Mouse (Mus musculus): Measurements from ENCODE around the gene Rps23.
"Not testable (repeated sequence)": the region's sequence is repeated elsewhere in the genome, so short reads cannot be mapped to it uniquely, and the experiment has no call there.

Gene Rps23

GRCm38 (mm10) chr13:90922751-90923612, at the start of gene Rps23:
Rps23 (plus strand) TSS chr13:90922958.
- peak; percentile 61 for DNase-seq (ENCODE audit: low read depth, low spot score)

GRCm38 (mm10) chr13:90881727-90882429, 40.9 kb upstream of the Rps23 start:
- DNase-seq (ENCODE audit: low read depth, low spot score): no peak

- DNase-seq (ENCODE audit: low read depth, low spot score): no peak
These were observed 36.8 kb upstream of the Rps23 start for GRCm38 (mm10) chr13:90885856-90886532.

GRCm38 (mm10) chr13:90886568-90886983, 36.2 kb upstream of the Rps23 start:
- DNase-seq (ENCODE audit: low read depth, low spot score): peak; percentile 43

GRCm38 (mm10) chr13:90890111-90890510, 32.6 kb upstream of the Rps23 start:
- DNase-seq (ENCODE audit: low read depth, low spot score): no peak

- no peak for DNase-seq (ENCODE audit: low read depth, low spot score)
These were observed 27.9 kb upstream of the Rps23 start for GRCm38 (mm10) chr13:90894819-90895218.

- no peak for DNase-seq (ENCODE audit: low read depth, low spot score)
These were observed 26.7 kb upstream of the Rps23 start for GRCm38 (mm10) chr13:90896098-90896497.

- no peak for DNase-seq (ENCODE audit: low read depth, low spot score)
These were observed 25.9 kb upstream of the Rps23 start for GRCm38 (mm10) chr13:90896821-90897220.

- no peak for DNase-seq (ENCODE audit: low read depth, low spot score)
These were observed 17.6 kb upstream of the Rps23 start, which contains the start of gene Atp6ap1l for GRCm38 (mm10) chr13:90905176-90905575. Atp6ap1l (minus strand) TSS chr13:90905355.

- DNase-seq (ENCODE audit: low read depth, low spot score): no peak
These were observed 15.4 kb upstream of the Rps23 start for GRCm38 (mm10) chr13:90907376-90907775.

GRCm38 (mm10) chr13:90912760-90913674, 9.7 kb upstream of the Rps23 start:
- no peak for DNase-seq (ENCODE audit: low read depth, low spot score)

- no peak for DNase-seq (ENCODE audit: low read depth, low spot score)
These were observed 9.0 kb upstream of the Rps23 start for GRCm38 (mm10) chr13:90913675-90914192.

- DNase-seq (ENCODE audit: low read depth, low spot score): no peak
These were observed 8.0 kb upstream of the Rps23 start for GRCm38 (mm10) chr13:90914721-90915120.

- DNase-seq (ENCODE audit: low read depth, low spot score): not testable (repeated sequence)
These were observed 859 bp downstream of the Rps23 start for GRCm38 (mm10) chr13:90923617-90924016.

GRCm38 (mm10) chr13:90924072-90924471, 1.3 kb downstream of the Rps23 start:
- DNase-seq (ENCODE audit: low read depth, low spot score): no peak

- DNase-seq (ENCODE audit: low read depth, low spot score): no peak
These were observed 2.4 kb downstream of the Rps23 start for GRCm38 (mm10) chr13:90925191-90925590.

GRCm38 (mm10) chr13:90926125-90926765, 3.5 kb downstream of the Rps23 start:
- no peak for DNase-seq (ENCODE audit: low read depth, low spot score)

GRCm38 (mm10) chr13:90926938-90927633, 4.3 kb downstream of the Rps23 start:
- no peak for DNase-seq (ENCODE audit: low read depth, low spot score)

GRCm38 (mm10) chr13:90928266-90928665, 5.5 kb downstream of the Rps23 start:
- DNase-seq (ENCODE audit: low read depth, low spot score): not testable (repeated sequence)

GRCm38 (mm10) chr13:90929847-90930246, 7.1 kb downstream of the Rps23 start:
- DNase-seq (ENCODE audit: low read depth, low spot score): no peak

Measured in WW6 (cell line).